Mouse (Mus musculus): Measurements from ENCODE around the gene Tjp2. TPM values are rescaled to one million over a fixed set of nuclear protein-coding genes. Genes with fewer than 3 reads are reported as not detected.
"Not testable (repeated sequence)": the region's sequence is repeated elsewhere in the genome, so short reads cannot be mapped to it uniquely, and the experiment has no call there.

Gene Tjp2
- polyA plus RNA-seq, 2 experiments from 2014 or later: 4.5 to 6.0 TPM

GRCm38 (mm10) chr19:24220795-24221445 is 3.9 kb downstream of the Tjp2 start:
- ATAC-seq: no peak

GRCm38 (mm10) chr19:24219011-24219410 is 5.8 kb downstream of the Tjp2 start:
- ATAC-seq: no peak

- no peak for ATAC-seq
Measured at GRCm38 (mm10) chr19:24218291-24218690, 6.5 kb downstream of the Tjp2 start.

DNA sequence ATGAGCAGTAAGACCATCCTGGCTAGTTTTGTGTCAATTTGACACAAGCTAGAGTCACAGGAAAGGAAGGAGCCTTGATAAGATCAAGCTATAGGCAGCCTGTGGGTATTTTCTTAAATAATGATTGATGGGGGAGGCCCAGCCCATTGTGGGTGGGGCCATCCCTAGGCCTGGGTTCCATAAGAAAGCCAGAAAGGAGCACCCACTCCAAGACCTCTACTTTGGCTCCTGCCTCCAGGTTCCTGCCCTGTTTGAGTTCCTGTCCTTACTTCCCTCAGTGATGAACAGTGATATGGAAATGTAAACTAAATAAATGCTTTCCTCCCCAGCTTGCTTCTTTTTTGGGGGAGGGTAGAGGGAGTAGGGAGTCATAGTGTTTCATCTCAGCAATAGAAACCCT is 7.0 kb downstream of the Tjp2 start:
- ATAC-seq: no peak

GRCm38 (mm10) chr19:24216771-24217170 is 8.1 kb downstream of the Tjp2 start:
- ATAC-seq: no peak

DNA sequence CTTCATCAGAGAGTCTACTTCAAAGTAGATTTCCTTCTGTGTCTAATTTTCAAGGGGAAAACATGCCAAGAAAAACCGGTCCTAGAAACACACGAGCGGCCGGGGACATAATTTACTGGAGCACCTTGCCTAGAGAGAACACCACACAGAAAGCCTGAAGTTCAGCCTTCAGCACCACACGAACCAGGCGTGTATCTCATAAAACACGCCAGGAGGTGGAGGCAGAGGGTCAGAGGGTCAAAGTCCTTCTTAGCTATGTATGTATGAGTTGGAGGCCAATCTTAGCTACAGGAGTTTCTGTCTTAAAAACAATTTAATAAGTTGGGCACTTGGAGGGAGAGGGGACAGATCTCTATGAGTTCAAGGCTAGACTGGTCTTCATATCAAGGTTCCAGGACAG is 9.9 kb downstream of the Tjp2 start:
- no peak for ATAC-seq

- no peak for ATAC-seq
Measured at GRCm38 (mm10) chr19:24213299-24213698, 11.5 kb downstream of the Tjp2 start.

- no peak for ATAC-seq
Measured at GRCm38 (mm10) chr19:24212552-24213249, 12.1 kb downstream of the Tjp2 start.

- no peak for ATAC-seq
Measured at GRCm38 (mm10) chr19:24211168-24211567, 13.7 kb downstream of the Tjp2 start.

DNA sequence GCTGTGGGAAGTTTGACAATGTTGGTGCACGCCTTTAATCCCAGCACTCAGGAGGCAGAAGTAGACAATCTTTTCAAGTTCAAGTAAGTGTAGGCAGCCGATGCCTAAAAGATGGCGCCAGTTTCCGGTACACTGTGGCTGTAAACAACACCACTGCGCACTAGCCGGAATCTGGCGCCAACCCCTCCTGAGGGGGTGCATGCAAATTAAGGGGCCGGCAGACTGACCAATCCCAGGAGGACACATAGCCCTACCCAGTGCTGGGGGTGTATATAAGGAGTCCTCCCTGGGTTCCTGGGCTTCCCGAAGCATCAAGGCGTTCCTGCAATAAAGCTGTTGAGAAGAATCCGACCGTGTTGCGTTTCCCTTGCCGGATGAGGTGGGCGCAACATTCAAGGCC is 15.3 kb downstream of the Tjp2 start:
- ATAC-seq: no peak

DNA sequence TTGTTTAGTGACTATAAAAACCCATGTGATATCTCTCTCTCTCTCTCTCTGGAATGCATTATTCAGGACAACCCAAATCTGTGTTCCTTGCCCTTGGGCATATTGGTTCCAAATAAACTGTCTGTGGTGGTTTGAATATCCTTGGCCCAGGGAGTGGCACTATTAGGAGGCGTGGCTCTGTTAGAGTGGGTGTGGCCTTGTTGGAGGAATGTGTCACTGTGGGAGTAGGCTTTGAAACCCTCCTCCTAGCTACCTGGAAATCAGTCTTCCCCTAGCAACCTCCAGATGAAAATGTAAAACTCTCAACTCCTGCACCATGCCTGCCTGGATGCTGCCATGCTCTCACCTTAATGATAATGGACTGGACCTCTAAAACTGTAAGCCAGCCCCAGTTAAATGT is 16.9 kb downstream of the Tjp2 start:
- no peak for ATAC-seq

DNA sequence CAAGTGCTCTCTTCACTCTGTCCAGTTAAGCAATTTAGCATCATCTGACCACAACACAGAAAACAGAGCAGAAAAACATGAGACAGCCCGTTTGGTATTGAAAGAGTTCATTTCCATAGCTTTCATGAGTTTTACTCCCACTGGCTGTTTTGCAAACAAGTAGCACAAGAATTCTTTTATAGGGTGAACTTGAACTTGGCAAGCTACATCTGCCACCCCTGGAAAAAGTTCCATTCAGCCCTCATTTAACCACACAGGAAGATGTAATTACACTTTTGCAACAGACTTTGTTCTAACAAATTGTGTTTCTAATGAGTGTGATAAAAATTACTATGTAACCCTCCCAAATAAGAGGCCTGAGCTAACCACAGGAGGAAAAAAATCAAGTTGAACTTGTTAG is 19.8 kb downstream of the Tjp2 start:
- no peak for ATAC-seq

DNA sequence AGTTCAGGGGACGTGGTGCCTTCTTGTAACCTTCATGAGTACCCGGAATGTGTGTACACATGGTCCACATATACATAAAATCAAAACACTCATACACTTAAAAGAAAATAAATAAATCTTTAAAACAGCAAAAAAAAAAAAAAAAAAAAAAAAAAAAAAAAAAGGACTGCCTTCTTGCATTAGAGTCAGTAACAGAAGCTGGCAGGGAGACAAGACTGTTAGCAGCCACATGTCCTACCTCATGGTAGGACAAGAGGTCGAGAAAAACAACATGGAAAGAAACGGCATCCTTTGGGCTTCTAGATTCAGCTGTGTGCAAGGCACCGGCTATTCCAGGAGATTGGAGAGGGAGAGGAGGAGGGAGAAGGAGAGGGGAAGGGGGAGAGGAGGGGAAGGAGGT is 23.0 kb downstream of the Tjp2 start:
- ATAC-seq: no peak

GRCm38 (mm10) chr19:24200566-24200965 is 24.3 kb downstream of the Tjp2 start:
- ATAC-seq: no peak

- ATAC-seq: no peak
Measured at GRCm38 (mm10) chr19:24198676-24199303, 26.0 kb downstream of the Tjp2 start.

- ATAC-seq: no peak
Measured at GRCm38 (mm10) chr19:24197338-24197737, 27.5 kb downstream of the Tjp2 start.

GRCm38 (mm10) chr19:24195224-24195623 is 29.6 kb downstream of the Tjp2 start:
- no peak for ATAC-seq

- no peak for ATAC-seq
Measured at GRCm38 (mm10) chr19:24194216-24194615, 30.6 kb downstream of the Tjp2 start.

DNA sequence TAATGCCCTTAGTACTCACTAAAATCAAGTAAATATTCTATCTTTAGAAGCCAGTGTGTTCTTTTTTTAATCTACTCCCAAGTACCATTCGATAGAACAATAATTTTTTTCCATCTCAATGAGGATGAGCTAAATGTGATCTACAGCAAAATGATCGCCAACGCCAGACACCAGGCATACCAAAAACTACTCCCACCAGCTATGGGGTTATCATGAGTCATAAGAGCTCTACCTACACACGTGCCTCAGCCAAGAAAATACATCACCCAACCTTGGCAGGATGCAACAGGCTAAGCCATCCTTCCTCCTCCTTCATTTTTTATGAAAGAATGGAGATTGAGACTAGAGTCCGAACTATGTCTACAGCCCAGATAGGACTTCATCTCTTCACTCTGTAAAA is 31.9 kb downstream of the Tjp2 start:
- no peak for ATAC-seq

- ATAC-seq: no peak
Measured at GRCm38 (mm10) chr19:24187791-24188190, 37.0 kb downstream of the Tjp2 start.

- not testable (repeated sequence) for ATAC-seq
Measured at GRCm38 (mm10) chr19:24187358-24187757, 37.5 kb downstream of the Tjp2 start.

GRCm38 (mm10) chr19:24183680-24184235 is 41.1 kb downstream of the Tjp2 start:
- ATAC-seq: no peak

DNA sequence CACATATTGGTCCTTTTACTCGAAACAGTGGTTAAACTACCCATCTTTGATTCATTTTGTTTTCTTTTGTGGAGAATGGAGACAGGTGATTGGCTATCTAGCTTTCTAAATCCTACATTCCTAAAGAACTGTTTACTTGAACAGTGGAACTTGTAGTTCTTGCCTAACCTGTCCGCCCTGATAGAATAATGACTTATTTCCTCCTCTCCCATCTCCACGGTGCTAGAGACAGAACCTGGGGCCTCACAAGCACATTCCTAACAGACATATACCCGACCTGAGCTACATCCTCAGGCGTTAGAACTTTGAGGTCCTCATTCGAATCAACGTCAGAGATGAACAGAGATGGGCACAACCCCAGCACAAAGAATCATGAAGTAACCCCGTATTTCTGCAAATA is 44.4 kb downstream of the Tjp2 start:
- no peak for ATAC-seq

DNA sequence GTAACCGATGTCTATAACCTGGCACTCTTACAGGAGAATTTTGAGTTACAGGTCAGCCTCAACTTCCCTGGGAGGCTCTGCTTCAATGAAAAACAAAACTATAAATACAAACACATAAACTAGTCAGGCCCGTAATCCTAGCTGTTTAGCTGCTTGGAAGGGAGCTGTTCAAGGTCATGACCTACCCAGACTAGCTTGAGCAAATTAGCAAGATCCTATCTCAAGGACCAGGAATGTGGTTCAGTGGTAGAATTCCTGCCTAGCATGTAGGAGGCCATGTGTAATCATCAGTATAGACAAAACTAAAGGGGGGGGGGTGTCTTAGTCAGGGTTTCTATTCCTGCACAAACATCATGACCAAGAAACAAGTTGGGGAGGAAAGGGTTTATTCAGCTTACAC is 46.7 kb downstream of the Tjp2 start:
- ATAC-seq: no peak
